Mouse (Mus musculus) liver, adult 2 months (tissue): ENCODE data around the gene Mgst3. TPM values are rescaled to one million over a fixed set of nuclear protein-coding genes. Genes with fewer than 3 reads are reported as not detected.

Experiments
- DNase-seq: peaks from one replicate; pipeline ENCODE4 v3.0.0-alpha.2; 2011; ENCODE audit warnings: low read depth, low spot score; ENCODE audit errors: extremely low read depth
- H3K27ac ChIP-seq: fragments of 200-500 bp; replicated peaks from 2 replicates; pipeline ENCODE4 v1.5.1; 2012; ENCODE audit warnings: low read depth, mild to moderate bottlenecking, control low read depth, inconsistent platforms, low read length; ENCODE audit not compliant: insufficient read depth
- H3K27me3 ChIP-seq: fragments of 200-500 bp; 2 replicates; pipeline ENCODE4 v1.6.1; 2012; ENCODE audit warnings: mild to moderate bottlenecking, moderate library complexity, low read length, inconsistent platforms; ENCODE audit not compliant: control insufficient read depth, insufficient read depth
- H3K36me3 ChIP-seq: fragments of 200-500 bp; 2 replicates; pipeline ENCODE4 v1.6.1; 2012; ENCODE audit warnings: low read length, inconsistent platforms; ENCODE audit not compliant: control insufficient read depth, insufficient read depth
- H3K4me1 ChIP-seq: fragments of 200-500 bp; 2 replicates; pipeline ENCODE4 v1.6.1; 2011; ENCODE audit warnings: low read length; ENCODE audit not compliant: control insufficient read depth, insufficient read depth
- H3K4me3 ChIP-seq: fragments of 200-500 bp; 2 replicates; pipeline ENCODE4 v1.5.1; 2011; ENCODE audit warnings: low read depth, mild to moderate bottlenecking, control low read depth, low read length, moderate library complexity; ENCODE audit not compliant: insufficient read depth
- H3K79me2 ChIP-seq: fragments of 200-500 bp; 2 replicates; pipeline ENCODE4 v1.6.1; 2012; ENCODE audit warnings: inconsistent platforms, mild to moderate bottlenecking, low read length, moderate library complexity; ENCODE audit not compliant: control insufficient read depth, insufficient read depth
- H3K9ac ChIP-seq: fragments of 200-500 bp; 2 replicates; pipeline ENCODE4 v1.6.1; 2012; ENCODE audit warnings: low read depth, mild to moderate bottlenecking, control low read depth, inconsistent platforms, low read length
- CTCF ChIP-seq: fragments of 200-500 bp; IDR thresholded peaks from 2 replicates; pipeline ENCODE4 v1.5.1; 2011; ENCODE audit warnings: low read depth, low read length, control low read depth
- POLR2A ChIP-seq: fragments of 200-500 bp; IDR thresholded peaks from 2 replicates; pipeline ENCODE4 v1.6.1; 2011; ENCODE audit warnings: low read length, control low read depth; ENCODE audit not compliant: insufficient read depth; ENCODE audit errors: extremely low read depth
- WGBS: fragments of 180-500 bp; shearing (Covaris S2); methylation state at CpG from one replicate; pipeline ENCODE4 v1.1.7; 2018; 5-methylcytosine and 5-hydroxymethylcytosine counted together
- polyA plus RNA-seq: library from polyadenylated mRNA; depleted of rRNA; stranded (reverse); fragments of >200 nt; gene quantifications from 2 replicates; pipeline ENCODE4 v1.2.3, GENCODE M21; 2012
- total RNA-seq: library from RNA; depleted of rRNA; stranded (reverse); fragments of >200 nt; gene quantifications from 2 replicates; pipeline ENCODE4 v1.2.3, GENCODE M21; 2014

Mgst3 gene
- total and polyA plus RNA-seq, 2 experiments = 62.5 to 112 TPM

DNA sequence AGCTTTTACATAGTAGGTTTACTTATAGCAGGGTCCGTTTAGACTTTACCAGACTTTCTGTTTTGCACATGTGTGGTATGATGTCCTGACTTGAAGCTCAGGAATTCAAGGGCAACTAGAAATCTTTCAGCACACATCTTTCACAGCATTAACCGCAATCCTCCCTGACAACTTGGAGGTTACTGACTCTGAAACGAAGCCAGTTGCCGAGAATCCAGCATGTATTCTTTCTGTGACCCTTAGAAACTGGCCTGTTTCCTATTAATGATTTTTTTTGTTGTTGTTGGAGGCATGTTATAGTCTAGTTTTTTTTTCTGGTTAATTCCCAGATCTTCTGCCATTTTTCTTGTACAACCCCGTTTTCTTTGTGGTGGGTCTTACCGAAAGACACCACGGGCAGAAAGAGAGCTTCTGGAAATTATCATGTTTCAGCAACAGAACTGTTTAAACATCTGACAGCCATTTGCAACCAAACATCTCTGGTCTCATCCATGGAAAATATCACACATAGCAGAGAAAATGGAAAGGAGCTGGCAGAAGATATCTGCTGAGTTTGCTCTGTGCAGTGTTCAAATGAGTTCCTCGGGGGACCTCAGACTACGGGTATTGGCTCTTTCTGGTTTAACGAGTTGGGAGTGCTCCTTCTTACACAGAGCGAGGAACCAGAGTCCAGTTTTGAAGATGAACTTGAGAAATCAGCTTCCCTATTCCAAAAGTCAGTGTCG, 18.5 kb upstream of the Mgst3 start:
- Histone ChIP-seq H3K4me3 (no peak overlapping the region), H3K36me3 (no peaks in the 10 kb centered on the region), H3K27me3 (no peaks in the 10 kb centered on the region), H3K4me1 (no peaks in the 10 kb centered on the region), H3K79me2 (no peaks in the 10 kb centered on the region), H3K9ac (no peak overlapping the region), H3K27ac (no peak overlapping the region)
- 57% methylated on average over 12 of the region's 12 CpGs for WGBS
- no peak for DNase-seq
- TF ChIP-seq POLR2A (no peak), CTCF (no peak)

DNA sequence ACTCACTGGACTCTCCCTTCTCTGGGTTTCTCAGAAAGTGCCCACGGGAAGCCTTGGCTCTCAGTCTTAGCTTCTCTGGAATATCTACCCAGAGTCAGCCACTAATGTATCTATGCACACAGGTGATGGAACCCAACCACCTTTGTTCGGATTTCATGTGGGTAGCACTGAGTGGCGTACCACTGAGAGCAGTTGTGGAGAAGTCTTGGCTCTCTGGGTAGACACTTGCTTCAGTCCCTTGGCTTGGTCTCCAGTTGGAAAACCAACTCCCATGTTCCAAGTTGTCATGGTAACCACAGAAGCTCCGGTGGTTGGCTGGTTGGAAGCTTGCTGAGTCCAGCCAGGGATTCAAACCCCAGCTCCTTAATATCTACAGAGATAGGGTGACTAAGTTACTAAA, 16.0 kb upstream of the Mgst3 start:
- DNase-seq = no peak
- no peak for TF ChIP-seq CTCF
- no peak for TF ChIP-seq POLR2A
- no peaks in the 10 kb centered on the region for H3K79me2 ChIP-seq
- no peak overlapping the region for H3K4me3 ChIP-seq
- no peak overlapping the region for H3K27ac ChIP-seq
- no peaks in the 10 kb centered on the region for H3K4me1 ChIP-seq
- H3K27me3 ChIP-seq = no peaks in the 10 kb centered on the region
- H3K9ac ChIP-seq = no peak overlapping the region
- no peaks in the 10 kb centered on the region for H3K36me3 ChIP-seq
- WGBS = 78% methylated on average over 4 of the region's 4 CpGs

DNA sequence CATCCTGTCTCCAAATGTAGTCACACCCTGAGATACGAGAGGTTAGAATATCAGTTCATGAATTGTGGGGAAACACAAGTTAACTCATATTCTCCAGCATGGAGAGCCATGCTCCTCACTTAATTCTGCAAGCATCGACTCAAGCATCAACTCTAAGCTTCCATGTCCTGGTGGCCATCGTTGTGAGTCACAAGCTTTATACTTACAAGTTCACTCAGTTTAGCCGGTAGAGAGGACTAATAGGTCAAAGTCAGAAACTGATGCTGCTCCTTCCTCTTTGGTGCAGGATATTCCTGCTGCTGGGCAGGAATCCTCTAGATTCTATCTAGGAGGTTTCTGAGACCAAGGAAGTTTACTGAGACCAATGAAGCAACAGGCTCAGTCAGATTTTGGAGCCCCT, 11.6 kb upstream of the Mgst3 start:
- WGBS = 74% methylated on average over 4 of the region's 4 CpGs
- no peaks in the 10 kb centered on the region for H3K4me1 ChIP-seq
- no peak overlapping the region for H3K9ac ChIP-seq
- DNase-seq = no peak
- no peaks in the 10 kb centered on the region for H3K27me3 ChIP-seq
- no peaks in the 10 kb centered on the region for H3K36me3 ChIP-seq
- no peaks in the 10 kb centered on the region for H3K79me2 ChIP-seq
- no peak overlapping the region for H3K4me3 ChIP-seq
- TF ChIP-seq POLR2A = no peak
- no peak for TF ChIP-seq CTCF
- no peak overlapping the region for H3K27ac ChIP-seq

DNA sequence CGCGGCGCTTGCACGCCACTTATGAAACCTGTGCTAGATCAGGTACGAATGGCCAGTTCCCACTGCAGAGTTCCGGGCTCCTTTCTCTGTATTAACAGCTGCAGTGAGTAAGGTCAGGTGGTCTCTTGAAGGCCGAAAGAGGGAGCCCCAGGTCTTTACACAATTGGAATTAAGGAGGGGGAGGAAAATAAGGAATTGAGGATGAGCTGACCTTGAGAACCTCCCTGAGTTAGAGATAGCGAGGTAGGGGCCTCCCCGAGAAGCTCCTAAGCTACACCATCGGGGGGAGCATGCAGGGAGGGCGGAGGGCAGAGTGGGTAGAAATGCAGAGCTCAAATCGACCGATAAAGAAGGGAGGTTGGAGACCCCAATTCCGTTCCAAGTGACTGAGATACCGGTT, 360 bp downstream of the Mgst3 start:
- no peak for TF ChIP-seq CTCF
- no peak for TF ChIP-seq POLR2A
- H3K79me2 ChIP-seq = no peaks in the 10 kb centered on the region; the same call in 1 of the 2 replicates
- WGBS = 10% methylated on average over 15 of the region's 15 CpGs

DNA sequence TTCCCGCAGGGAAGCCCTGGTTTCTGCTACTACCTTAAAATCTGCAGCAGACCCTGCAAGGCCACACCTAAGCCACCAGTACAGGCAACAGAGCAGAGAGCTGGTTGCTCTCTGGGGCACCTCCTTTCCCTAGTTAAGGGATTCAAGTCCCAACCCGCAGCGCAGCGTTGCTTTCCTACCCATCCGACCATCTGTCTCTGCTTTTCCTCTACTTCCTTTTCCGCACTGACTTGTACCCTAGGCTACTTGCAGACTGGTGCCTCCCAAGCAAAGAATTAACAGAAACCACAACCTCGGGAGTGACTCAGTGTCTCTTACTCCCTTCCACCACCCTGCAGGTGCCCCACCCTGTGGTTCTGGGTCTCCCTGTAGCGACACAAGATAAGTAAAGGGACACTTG, 954 bp downstream of the Mgst3 start:
- no peaks in the 10 kb centered on the region; the same call in 1 of the 2 replicates for H3K79me2 ChIP-seq
- H3K27me3 ChIP-seq = no peaks in the 10 kb centered on the region
- H3K4me1 ChIP-seq = peaks cover 15% of the 10 kb centered on the region
- no peak overlapping the region for H3K27ac ChIP-seq
- TF ChIP-seq CTCF = no peak
- TF ChIP-seq POLR2A = no peak
- no peaks in the 10 kb centered on the region for H3K36me3 ChIP-seq
- no peak overlapping the region; the same call in 1 of the 2 replicates for H3K9ac ChIP-seq
- WGBS = 30% methylated on average over 8 of the region's 8 CpGs
- no peak for DNase-seq
- H3K4me3 ChIP-seq = no peak overlapping the region

More for the DNA sequence above, 360 bp downstream of the Mgst3 start:
- no peak for DNase-seq
- H3K9ac ChIP-seq = peak overlapping the region; percentile 54
- no peak overlapping the region for H3K27ac ChIP-seq
- H3K36me3 ChIP-seq = no peaks in the 10 kb centered on the region
- peak overlapping the region; percentile 98 for H3K4me3 ChIP-seq
- no peaks in the 10 kb centered on the region for H3K27me3 ChIP-seq
- H3K4me1 ChIP-seq = peaks cover 11% of the 10 kb centered on the region

DNA sequence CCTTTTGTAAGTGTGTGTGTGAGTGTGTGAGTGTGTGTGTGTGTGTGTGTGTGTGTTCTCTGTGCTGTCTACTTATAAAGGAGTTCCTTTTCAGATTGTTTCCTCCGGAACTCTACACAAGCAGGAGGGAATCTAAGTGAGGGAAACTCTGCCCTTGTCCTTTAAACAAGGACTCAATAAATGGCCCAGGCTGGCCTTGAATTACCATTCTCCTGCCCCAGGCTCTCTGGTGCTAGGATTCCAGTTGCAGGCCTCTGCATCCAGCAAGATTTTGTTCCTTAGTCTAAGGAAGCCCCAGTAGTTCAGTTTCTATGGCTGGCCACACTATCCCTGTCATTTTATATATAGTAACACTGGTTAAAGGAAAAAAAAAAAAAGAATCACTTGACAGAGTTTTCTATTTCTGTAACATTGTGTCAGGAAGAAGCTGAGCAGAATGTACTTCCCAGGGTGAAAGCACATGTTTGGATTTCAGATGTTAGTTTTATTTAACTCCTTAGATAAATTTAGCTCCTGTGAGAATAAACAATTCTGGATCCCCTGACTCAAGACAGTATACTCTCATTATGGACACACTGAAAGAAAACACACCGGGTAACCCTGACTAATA, 1.5 kb downstream of the Mgst3 start:
- peaks cover 16% of the 10 kb centered on the region for H3K4me1 ChIP-seq
- no peak for DNase-seq
- H3K79me2 ChIP-seq = no peaks in the 10 kb centered on the region; the same call in 1 of the 2 replicates
- WGBS = 38% methylated on average over 2 of the region's 2 CpGs
- no peak overlapping the region for H3K9ac ChIP-seq
- H3K36me3 ChIP-seq = no peaks in the 10 kb centered on the region
- no peak for TF ChIP-seq POLR2A
- no peak for TF ChIP-seq CTCF
- H3K4me3 ChIP-seq = no peak overlapping the region
- no peak overlapping the region for H3K27ac ChIP-seq
- no peaks in the 10 kb centered on the region for H3K27me3 ChIP-seq
